Comparison of ENCODE assay signal across 9 mouse cellular contexts in genomic region chr9:21796259-21796658, GRCm38 (mm10). TPM values are rescaled to one million over a fixed set of nuclear protein-coding genes. Genes with fewer than 3 reads are reported as not detected.
DNase-seq lines count a peak whose midpoint lies in the region; ATAC-seq and TF ChIP-seq lines count a peak whose summit lies in the region.
"Had no signal": no experiment of that assay in that cellular context is flagged by ENCODE, and none has a peak within 500 bp of the region (broad histone marks: within the 10 kb centered on the region; RNA-seq: fewer than 3 reads in every experiment).

No protein-coding gene starts in this region.

- H3K9me3 ChIP-seq in hindbrain, embryonic 10.5 days = 0 out of 2 replicates have a peak, but pooled peaks cover 2% of the 10 kb centered on the region
- H3K9me3 ChIP-seq in hindbrain, embryonic 11.5 days (ENCODE audit: control insufficient read depth, low read length) = no peaks in the 10 kb centered on the region
- H3K9me3 ChIP-seq in embryonic facial prominence, embryonic 12.5 days = no peaks in the 10 kb centered on the region
- no peaks in the 10 kb centered on the region for H3K9me3 ChIP-seq in hindbrain, embryonic 16.5 days (ENCODE audit: control insufficient read depth, low read length)
- no peaks in the 10 kb centered on the region for H3K9me3 ChIP-seq in liver, postnatal 0 days (ENCODE audit: low read length)

- H3K4me2 ChIP-seq in hindbrain, embryonic 11.5 days (replicated peaks; ENCODE audit: low read depth, low read length) = no peak overlapping the region
- peak overlapping the region; percentile 70 for H3K4me2 ChIP-seq in embryonic facial prominence, embryonic 12.5 days (replicated peaks)
- H3K4me2 ChIP-seq in hindbrain, embryonic 16.5 days (ENCODE audit: low read length) = peak overlapping the region; percentile 2; the same call in 1 of the 2 replicates
- H3K4me2 ChIP-seq in liver, postnatal 0 days (ENCODE audit: low read depth, low read length) = peak overlapping the region; percentile 22; the same call in 1 of the 2 replicates

- H3K36me3 ChIP-seq in hindbrain, embryonic 10.5 days = peaks cover 56% of the 10 kb centered on the region
- H3K36me3 ChIP-seq in hindbrain, embryonic 11.5 days (ENCODE audit: control insufficient read depth, insufficient read depth, low read length) = no peaks in the 10 kb centered on the region
- peaks cover 49% of the 10 kb centered on the region for H3K36me3 ChIP-seq in embryonic facial prominence, embryonic 12.5 days
- no peaks in the 10 kb centered on the region for H3K36me3 ChIP-seq in hindbrain, embryonic 16.5 days (ENCODE audit: control insufficient read depth, insufficient read depth, low read length)
- 0 out of 2 replicates have a peak, but pooled peaks cover 6% of the 10 kb centered on the region for H3K36me3 ChIP-seq in liver, postnatal 0 days (replicated peaks; ENCODE audit: insufficient read depth, low read length)

- peaks cover 46% of the 10 kb centered on the region for H3K4me1 ChIP-seq in hindbrain, embryonic 10.5 days (replicated peaks)
- H3K4me1 ChIP-seq in hindbrain, embryonic 11.5 days (replicated peaks; ENCODE audit: control insufficient read depth, insufficient read depth, low read length) = no peaks in the 10 kb centered on the region
- H3K4me1 ChIP-seq in embryonic facial prominence, embryonic 12.5 days = peaks cover 30% of the 10 kb centered on the region
- H3K4me1 ChIP-seq in hindbrain, embryonic 16.5 days (ENCODE audit: control insufficient read depth, insufficient read depth, low read depth, low read length) = peaks cover 19% of the 10 kb centered on the region
- peaks cover 23% of the 10 kb centered on the region; the same call in 1 of the 2 replicates for H3K4me1 ChIP-seq in liver, postnatal 0 days (ENCODE audit: insufficient read depth)

- no peaks in the 10 kb centered on the region for H3K27me3 ChIP-seq in hindbrain, embryonic 10.5 days (ENCODE audit: insufficient read depth, poor library complexity, severe bottlenecking)
- H3K27me3 ChIP-seq in hindbrain, embryonic 11.5 days (ENCODE audit: control insufficient read depth, insufficient read depth, low read length) = no peaks in the 10 kb centered on the region
- H3K27me3 ChIP-seq in embryonic facial prominence, embryonic 12.5 days = no peaks in the 10 kb centered on the region
- H3K27me3 ChIP-seq in hindbrain, embryonic 16.5 days (replicated peaks; ENCODE audit: control insufficient read depth, insufficient read depth, low read length) = no peaks in the 10 kb centered on the region; the same call in 1 of the 2 replicates
- H3K27me3 ChIP-seq in liver, postnatal 0 days (ENCODE audit: insufficient read depth, low read length) = no peaks in the 10 kb centered on the region

- no peak for ATAC-seq in hindbrain, embryonic 11.5 days (ENCODE audit: low FRiP score)
- ATAC-seq in embryonic facial prominence, embryonic 12.5 days (ENCODE audit: insufficient number of reproducible peaks, insufficient read depth, low FRiP score, low TSS enrichment) = peak; percentile 39; the same call in 1 of the 2 replicates
- no peak for ATAC-seq in hindbrain, embryonic 16.5 days
- ATAC-seq in liver, postnatal 0 days = no peak

- TF ChIP-seq EP300 in liver, postnatal 0 days (IDR thresholded peaks at IDR 0.05; ENCODE audit: low read depth) = no peak

- 67% methylated on average over 3 of the region's 3 CpGs for WGBS in hindbrain, embryonic 10.5 days
- WGBS in hindbrain, embryonic 11.5 days = 58% methylated on average over 3 of the region's 3 CpGs
- WGBS in embryonic facial prominence, embryonic 12.5 days = 27% methylated on average over 3 of the region's 3 CpGs
- WGBS in hindbrain, embryonic 16.5 days = 76% methylated on average over 3 of the region's 3 CpGs
- 41% methylated on average over 3 of the region's 3 CpGs for WGBS in liver, postnatal 0 days (ENCODE audit: insufficient replicate concordance)

- no peak for TF ChIP-seq CTCF in liver, postnatal 0 days (IDR thresholded peaks at IDR 0.05; ENCODE audit: low read depth)

- peak overlapping the region; percentile 83 for H3K4me3 ChIP-seq in hindbrain, embryonic 10.5 days
- no peak overlapping the region for H3K4me3 ChIP-seq in hindbrain, embryonic 11.5 days (ENCODE audit: low read depth, low read length)
- H3K4me3 ChIP-seq in embryonic facial prominence, embryonic 12.5 days = peak overlapping the region; percentile 66
- no peak overlapping the region for H3K4me3 ChIP-seq in hindbrain, embryonic 16.5 days (ENCODE audit: low read length)
- no peak overlapping the region for H3K4me3 ChIP-seq in liver, postnatal 0 days (ENCODE audit: low read depth, low read length)

- no peak overlapping the region for H3K9ac ChIP-seq in hindbrain, embryonic 11.5 days (ENCODE audit: low read depth, low read length)
- peak overlapping the region; percentile 41; the same call in 1 of the 2 replicates for H3K9ac ChIP-seq in embryonic facial prominence, embryonic 12.5 days
- no peak overlapping the region for H3K9ac ChIP-seq in hindbrain, embryonic 16.5 days (ENCODE audit: low read depth, low read length)
- peak overlapping the region; percentile 18 for H3K9ac ChIP-seq in liver, postnatal 0 days (replicated peaks)

- peak; percentile 19 for DNase-seq in hindbrain, embryonic 10.5 days (ENCODE audit: low spot score)
- no peak for DNase-seq in hindbrain, embryonic 11.5 days (ENCODE audit: low spot score)
- DNase-seq in liver, postnatal 0 days = no peak
- DNase-seq in adrenal gland, postnatal 4 days (ENCODE audit: low spot score in 2 of 2) = no peak
- no peak for DNase-seq in layer of hippocampus, postnatal 36 days
- DNase-seq in thymus, adult 18-20 months = no peak

- peak overlapping the region; percentile 79 for H3K27ac ChIP-seq in hindbrain, embryonic 10.5 days
- no peak overlapping the region for H3K27ac ChIP-seq in hindbrain, embryonic 11.5 days (ENCODE audit: low read depth, low read length)
- H3K27ac ChIP-seq in embryonic facial prominence, embryonic 12.5 days = peak overlapping the region; percentile 93
- peak overlapping the region; percentile 19; the same call in 1 of the 2 replicates for H3K27ac ChIP-seq in hindbrain, embryonic 16.5 days (ENCODE audit: low read depth, low read length)
- H3K27ac ChIP-seq in liver, postnatal 0 days (ENCODE audit: low read depth) = no peak overlapping the region

RNA-seq across cellular contexts. Expression of gene Kank2, which starts 2.3 kb away (rescaled TPM):
- polyA plus RNA-seq in hindbrain, embryonic 10.5 days (2016; fragmentation: Nextera tagmentation; extraction: Ambion mirVana) = 10.0 and 11.0 TPM in 2 replicates
- 4.1 and 4.7 TPM in 2 replicates for polyA plus RNA-seq in hindbrain, embryonic 11.5 days (2014; fragmentation: Nextera tagmentation; extraction: Ambion mirVana)
- polyA plus RNA-seq in embryonic facial prominence, embryonic 12.5 days (2016; fragmentation: Nextera tagmentation; extraction: Ambion mirVana) = 20.4 and 21.6 TPM in 2 replicates
- polyA plus RNA-seq in hindbrain, embryonic 16.5 days (2015; fragmentation: Nextera tagmentation; extraction: Ambion mirVana) = 3.9 and 4.7 TPM in 2 replicates
- 2.8 and 3.7 TPM in 2 replicates for polyA plus RNA-seq in liver, postnatal 0 days (2015; fragmentation: Nextera tagmentation; extraction: Ambion mirVana)
- 10 to 100 TPM; 52.5 to 57.4 TPM for total RNA-seq in adrenal gland, postnatal 4 days (2021)
- 1 to 10 TPM; 6.3 to 7.0 TPM for total RNA-seq in layer of hippocampus, postnatal 36 days (2021)

RNA-seq across cellular contexts. Expression of gene Spc24, which starts 36.2 kb away (rescaled TPM):
- 132 and 165 TPM in 2 replicates for polyA plus RNA-seq in hindbrain, embryonic 10.5 days (2016; fragmentation: Nextera tagmentation; extraction: Ambion mirVana)
- polyA plus RNA-seq in hindbrain, embryonic 11.5 days (2014; fragmentation: Nextera tagmentation; extraction: Ambion mirVana) = 94.3 and 101 TPM in 2 replicates
- polyA plus RNA-seq in embryonic facial prominence, embryonic 12.5 days (2016; fragmentation: Nextera tagmentation; extraction: Ambion mirVana) = 117 and 126 TPM in 2 replicates
- 21.2 and 26.0 TPM in 2 replicates for polyA plus RNA-seq in hindbrain, embryonic 16.5 days (2015; fragmentation: Nextera tagmentation; extraction: Ambion mirVana)
- 38.4 and 41.4 TPM in 2 replicates for polyA plus RNA-seq in liver, postnatal 0 days (2015; fragmentation: Nextera tagmentation; extraction: Ambion mirVana)
- 10 to 100 TPM; 19.6 to 22.8 TPM for total RNA-seq in adrenal gland, postnatal 4 days (2021)
- total RNA-seq in layer of hippocampus, postnatal 36 days (2021) = 1 to 10 TPM; 1.4 to 2.1 TPM

RNA-seq across cellular contexts. Expression of gene Angptl8, which starts 39.1 kb away (rescaled TPM):
- polyA plus RNA-seq in hindbrain, embryonic 10.5 days (2016; fragmentation: Nextera tagmentation; extraction: Ambion mirVana) = 0.70 and 0.85 TPM in 2 replicates
- 0.74 TPM in 1 of 2 replicates, not detected in the other for polyA plus RNA-seq in hindbrain, embryonic 11.5 days (2014; fragmentation: Nextera tagmentation; extraction: Ambion mirVana)
- polyA plus RNA-seq in embryonic facial prominence, embryonic 12.5 days (2016; fragmentation: Nextera tagmentation; extraction: Ambion mirVana) = 0.96 and 1.7 TPM in 2 replicates
- 0.25 and 0.66 TPM in 2 replicates for polyA plus RNA-seq in hindbrain, embryonic 16.5 days (2015; fragmentation: Nextera tagmentation; extraction: Ambion mirVana)
- polyA plus RNA-seq in liver, postnatal 0 days (2015; fragmentation: Nextera tagmentation; extraction: Ambion mirVana) = 74.6 and 75.7 TPM in 2 replicates
- total RNA-seq in adrenal gland, postnatal 4 days (2021) = 1 to 10 TPM; 1.3 to 7.3 TPM
- not detected for total RNA-seq in layer of hippocampus, postnatal 36 days (2021)
- total RNA-seq: MEL had no signal

RNA-seq across cellular contexts. Expression of gene Dock6, which starts 56.2 kb away (rescaled TPM):
- polyA plus RNA-seq in hindbrain, embryonic 10.5 days (2016; fragmentation: Nextera tagmentation; extraction: Ambion mirVana) = 23.7 and 24.1 TPM in 2 replicates
- 16.3 and 21.4 TPM in 2 replicates for polyA plus RNA-seq in hindbrain, embryonic 11.5 days (2014; fragmentation: Nextera tagmentation; extraction: Ambion mirVana)
- 30.8 and 33.3 TPM in 2 replicates for polyA plus RNA-seq in embryonic facial prominence, embryonic 12.5 days (2016; fragmentation: Nextera tagmentation; extraction: Ambion mirVana)
- polyA plus RNA-seq in hindbrain, embryonic 16.5 days (2015; fragmentation: Nextera tagmentation; extraction: Ambion mirVana) = 16.0 and 17.3 TPM in 2 replicates
- 3.6 and 4.1 TPM in 2 replicates for polyA plus RNA-seq in liver, postnatal 0 days (2015; fragmentation: Nextera tagmentation; extraction: Ambion mirVana)
- 10 to 100 TPM; 74.7 to 79.1 TPM for total RNA-seq in adrenal gland, postnatal 4 days (2021)
- 10 to 100 TPM; 14.1 to 15.0 TPM for total RNA-seq in layer of hippocampus, postnatal 36 days (2021)

Comparison
In these comparisons a context has a peak if more than half of its experiments do, and no peak if none do; other contexts are left out.
1. H3K27ac ChIP-seq: peak in hindbrain, embryonic 10.5 days (single experiment), embryonic facial prominence, embryonic 12.5 days (single experiment) and hindbrain, embryonic 16.5 days (single experiment); none in hindbrain, embryonic 11.5 days (single experiment) and liver, postnatal 0 days (single experiment).
2. H3K4me3 ChIP-seq: peak in hindbrain, embryonic 10.5 days (single experiment) and embryonic facial prominence, embryonic 12.5 days (single experiment); none in hindbrain, embryonic 11.5 days (single experiment), hindbrain, embryonic 16.5 days (single experiment) and liver, postnatal 0 days (single experiment).
3. H3K9ac ChIP-seq: peak in embryonic facial prominence, embryonic 12.5 days (single experiment) and liver, postnatal 0 days (single experiment); none in hindbrain, embryonic 11.5 days (single experiment) and hindbrain, embryonic 16.5 days (single experiment).
4. RNA of gene Angptl8, which starts 39.1 kb away (polyA plus RNA-seq): 74.6 to 75.7 TPM in liver, postnatal 0 days; 0.96 to 1.7 TPM in embryonic facial prominence, embryonic 12.5 days, 0.70 to 0.85 TPM in hindbrain, embryonic 10.5 days, 0.74 TPM in hindbrain, embryonic 11.5 days and 0.25 to 0.66 TPM in hindbrain, embryonic 16.5 days; every median in the first group is over 10 times any median in the second.